Mouse (Mus musculus) embryonic facial prominence, embryonic 13.5 days (tissue): ENCODE data around the gene Ifi35. TPM values are rescaled to one million over a fixed set of nuclear protein-coding genes. Genes with fewer than 3 reads are reported as not detected.

ENCODE experiments used
- ATAC-seq: fragments of 200-750 bp; cut with Nextera tagmentation; 2 replicates; pipeline ENCODE4 v1.8.0; 2017; ENCODE audit warnings: low read depth; ENCODE audit not compliant: insufficient number of reproducible peaks, insufficient read depth, low FRiP score, low TSS enrichment
- H3K27ac ChIP-seq: fragments of 300-500 bp; sonication (generic); 2 replicates; pipeline ENCODE4 v1.5.1; 2015; ENCODE audit warnings: moderate library complexity, mild to moderate bottlenecking, inconsistent platforms
- H3K27me3 ChIP-seq: fragments of 300-500 bp; sonication (generic); 2 replicates; pipeline ENCODE4 v1.6.1; 2015; ENCODE audit warnings: mild to moderate bottlenecking, inconsistent platforms
- H3K36me3 ChIP-seq: fragments of 300-500 bp; sonication (generic); 2 replicates; pipeline ENCODE4 v1.6.1; 2015; ENCODE audit warnings: mild to moderate bottlenecking, inconsistent platforms
- H3K4me1 ChIP-seq: fragments of 300-500 bp; sonication (generic); 2 replicates; pipeline ENCODE4 v1.6.1; 2015; ENCODE audit warnings: inconsistent platforms
- H3K4me2 ChIP-seq: fragments of 300-500 bp; sonication (generic); 2 replicates; pipeline ENCODE4 v1.6.1; 2015; ENCODE audit warnings: moderate library complexity, mild to moderate bottlenecking, inconsistent platforms
- H3K4me3 ChIP-seq: fragments of 300-500 bp; sonication (generic); 2 replicates; pipeline ENCODE4 v1.5.1; 2015; ENCODE audit warnings: mild to moderate bottlenecking, inconsistent platforms
- H3K9ac ChIP-seq: fragments of 300-500 bp; sonication (generic); 2 replicates; pipeline ENCODE4 v1.6.1; 2015; ENCODE audit warnings: mild to moderate bottlenecking, inconsistent platforms
- H3K9me3 ChIP-seq: fragments of 300-500 bp; sonication (generic); 2 replicates; pipeline ENCODE4 v1.6.1; 2016; ENCODE audit warnings: inconsistent platforms
- WGBS: fragments of 180-500 bp; shearing (Covaris S2); methylation state at CpG from one replicate; pipeline ENCODE4 v1.1.7; 2015; ENCODE audit warnings: mixed read lengths; 5-methylcytosine and 5-hydroxymethylcytosine counted together
- microRNA-seq: library from miRNA; unstranded; fragments of <30 nt; microRNA quantifications from one replicate; pipeline ENCODE4, GENCODE M21; 2016
- polyA plus RNA-seq: library from polyadenylated mRNA; unstranded; fragments of >200 nt; fragmentation: Nextera tagmentation; extraction: Ambion mirVana; gene quantifications from 2 replicates; pipeline ENCODE4 v1.2.1, GENCODE M21; 2015

The Ifi35 gene
- polyA plus RNA-seq, 1 experiment from 2014 or later: 10.9 TPM

- ATAC-seq: no peak
- Histone ChIP-seq H3K9me3 (no peaks in the 10 kb centered on the region), H3K9ac (no peak overlapping the region), H3K4me3 (no peak overlapping the region), H3K27me3 (no peaks in the 10 kb centered on the region), H3K4me1 (no peaks in the 10 kb centered on the region), H3K27ac (no peak overlapping the region), H3K4me2 (no peak overlapping the region), H3K36me3 (peaks cover 29% of the 10 kb centered on the region)
- WGBS: 82% methylated on average over 7 of the region's 7 CpGs
Measured at GRCm38 (mm10) chr11:101484814-101485213, 36.6 kb downstream of the Ifi35 start.

- no peak overlapping the region for H3K4me2 ChIP-seq
- peaks cover 30% of the 10 kb centered on the region for H3K36me3 ChIP-seq
- ATAC-seq: no peak
- H3K4me1 ChIP-seq: no peaks in the 10 kb centered on the region
- H3K4me3 ChIP-seq: no peak overlapping the region
- H3K27ac ChIP-seq: no peak overlapping the region
- 0 out of 2 replicates have a peak overlapping the region, but pooled peaks have one; percentile 6 for H3K9ac ChIP-seq
- H3K9me3 ChIP-seq: no peaks in the 10 kb centered on the region
- 50% methylated on average over 6 of the region's 6 CpGs for WGBS
- H3K27me3 ChIP-seq: no peaks in the 10 kb centered on the region
Measured at GRCm38 (mm10) chr11:101485509-101486028, 37.4 kb downstream of the Ifi35 start.

GRCm38 (mm10) chr11:101486126-101486525 lies 37.9 kb downstream of the Ifi35 start:
- no peak overlapping the region for H3K27ac ChIP-seq
- no peaks in the 10 kb centered on the region for H3K9me3 ChIP-seq
- no peaks in the 10 kb centered on the region for H3K4me1 ChIP-seq
- no peak overlapping the region for H3K4me2 ChIP-seq
- H3K27me3 ChIP-seq: no peaks in the 10 kb centered on the region
- no peak overlapping the region for H3K4me3 ChIP-seq
- peaks cover 31% of the 10 kb centered on the region for H3K36me3 ChIP-seq
- WGBS: 81% methylated on average over 6 of the region's 6 CpGs
- H3K9ac ChIP-seq: no peak overlapping the region
- no peak for ATAC-seq

- 88% methylated on average over 5 of the region's 5 CpGs for WGBS
- H3K36me3 ChIP-seq: peaks cover 53% of the 10 kb centered on the region
- no peak overlapping the region for H3K9ac ChIP-seq
- no peak for ATAC-seq
- H3K4me1 ChIP-seq: no peaks in the 10 kb centered on the region
- no peak overlapping the region for H3K4me2 ChIP-seq
- no peaks in the 10 kb centered on the region for H3K9me3 ChIP-seq
- H3K27me3 ChIP-seq: no peaks in the 10 kb centered on the region
- H3K27ac ChIP-seq: no peak overlapping the region
- no peak overlapping the region for H3K4me3 ChIP-seq
Measured at GRCm38 (mm10) chr11:101506269-101506780, 58.1 kb downstream of the Ifi35 start.

GRCm38 (mm10) chr11:101507090-101507489 lies 58.9 kb downstream of the Ifi35 start:
- no peaks in the 10 kb centered on the region for H3K9me3 ChIP-seq
- ATAC-seq: no peak
- H3K4me2 ChIP-seq: no peak overlapping the region
- H3K27ac ChIP-seq: no peak overlapping the region
- WGBS: 93% methylated on average over 7 of the region's 7 CpGs
- no peak overlapping the region for H3K9ac ChIP-seq
- H3K36me3 ChIP-seq: peaks cover 50% of the 10 kb centered on the region
- no peaks in the 10 kb centered on the region for H3K27me3 ChIP-seq
- H3K4me3 ChIP-seq: no peak overlapping the region
- no peaks in the 10 kb centered on the region for H3K4me1 ChIP-seq

Small RNAs within 50 kb of the gene (microRNA-seq; reads per million reads assigned to microRNA genes)
- 0.55 reads per million for gene Mir6929

Other genes with a start within 250 kb of the Ifi35 start
- gene Ezh1, start 221.9 kb upstream of the Ifi35 start, polyA plus RNA-seq: 16.9 and 19.8 TPM in 2 replicates
- gene Ramp2, start 202.4 kb upstream of the Ifi35 start, polyA plus RNA-seq: 84.9 and 92.3 TPM in 2 replicates
- 106 and 118 TPM in 2 replicates for gene Vps25, start 194.7 kb upstream of the Ifi35 start, polyA plus RNA-seq
- 9.8 and 10.9 TPM in 2 replicates for gene Wnk4, start 187.8 kb upstream of the Ifi35 start, polyA plus RNA-seq
- 1.7 and 2.3 TPM in 2 replicates for gene Cntd1, start 169.4 kb upstream of the Ifi35 start, polyA plus RNA-seq
- gene Coa3, start 169.3 kb upstream of the Ifi35 start, polyA plus RNA-seq: 193 and 196 TPM in 2 replicates
- gene Becn1, start 146.1 kb upstream of the Ifi35 start, polyA plus RNA-seq: 129 and 130 TPM in 2 replicates
- 138 and 148 TPM in 2 replicates for gene Psme3, start 132.2 kb upstream of the Ifi35 start, polyA plus RNA-seq
- gene Aoc2, start 123.3 kb upstream of the Ifi35 start, polyA plus RNA-seq: 1.3 and 1.7 TPM in 2 replicates
- gene Aoc3, start 117.8 kb upstream of the Ifi35 start, polyA plus RNA-seq: 0.10 and 0.15 TPM in 2 replicates
- gene G6pc, start 80.8 kb upstream of the Ifi35 start, polyA plus RNA-seq: not detected in 2 replicates
- 73.9 and 88.6 TPM in 2 replicates for gene Aarsd1, start 30.8 kb upstream of the Ifi35 start, polyA plus RNA-seq
- 9.7 and 10.4 TPM in 2 replicates for gene Gm27029, start 23.6 kb upstream of the Ifi35 start, polyA plus RNA-seq
- 19.5 and 21.8 TPM in 2 replicates for gene Rundc1, start 23.3 kb upstream of the Ifi35 start, polyA plus RNA-seq
- 5.5 and 8.1 TPM in 2 replicates for gene Ptges3l, start 23.1 kb upstream of the Ifi35 start, polyA plus RNA-seq
- 342 and 404 TPM in 2 replicates for gene Rpl27, start 6.1 kb upstream of the Ifi35 start, polyA plus RNA-seq
- gene Rnd2, start 16.6 kb downstream of the Ifi35 start, polyA plus RNA-seq: 14.0 and 16.8 TPM in 2 replicates
- gene Vat1, start 17.8 kb downstream of the Ifi35 start, polyA plus RNA-seq: 34.2 and 37.5 TPM in 2 replicates
- 10.6 and 14.8 TPM in 2 replicates for gene Brca1, start 103.5 kb downstream of the Ifi35 start, polyA plus RNA-seq
- 77.1 and 80.7 TPM in 2 replicates for gene Nbr1, start 103.7 kb downstream of the Ifi35 start, polyA plus RNA-seq
- gene Tmem106a, start 133.8 kb downstream of the Ifi35 start, polyA plus RNA-seq: 3.6 and 3.8 TPM in 2 replicates
- gene Gm11634, start 150.8 kb downstream of the Ifi35 start, polyA plus RNA-seq: not detected in 2 replicates
- gene Rdm1, start 178.8 kb downstream of the Ifi35 start, polyA plus RNA-seq: 55.5 and 63.7 TPM in 2 replicates
- gene Arl4d, start 217.1 kb downstream of the Ifi35 start, polyA plus RNA-seq: 3.3 and 3.4 TPM in 2 replicates